Mouse (Mus musculus) R1 (cell line): Measurements from ENCODE around the gene Ilk.
A peak's percentile ranks its signal among the peaks of the same experiment; 100 is the strongest.
"Not testable (repeated sequence)": the region's sequence is repeated elsewhere in the genome, so short reads cannot be mapped to it uniquely, and the experiment has no call there.

Experiments used
- DNase-seq: peaks from one replicate; pipeline ENCODE4 v3.0.0-alpha.2; 2018; ENCODE audit warnings: low read depth, low spot score

Ilk gene

DNA sequence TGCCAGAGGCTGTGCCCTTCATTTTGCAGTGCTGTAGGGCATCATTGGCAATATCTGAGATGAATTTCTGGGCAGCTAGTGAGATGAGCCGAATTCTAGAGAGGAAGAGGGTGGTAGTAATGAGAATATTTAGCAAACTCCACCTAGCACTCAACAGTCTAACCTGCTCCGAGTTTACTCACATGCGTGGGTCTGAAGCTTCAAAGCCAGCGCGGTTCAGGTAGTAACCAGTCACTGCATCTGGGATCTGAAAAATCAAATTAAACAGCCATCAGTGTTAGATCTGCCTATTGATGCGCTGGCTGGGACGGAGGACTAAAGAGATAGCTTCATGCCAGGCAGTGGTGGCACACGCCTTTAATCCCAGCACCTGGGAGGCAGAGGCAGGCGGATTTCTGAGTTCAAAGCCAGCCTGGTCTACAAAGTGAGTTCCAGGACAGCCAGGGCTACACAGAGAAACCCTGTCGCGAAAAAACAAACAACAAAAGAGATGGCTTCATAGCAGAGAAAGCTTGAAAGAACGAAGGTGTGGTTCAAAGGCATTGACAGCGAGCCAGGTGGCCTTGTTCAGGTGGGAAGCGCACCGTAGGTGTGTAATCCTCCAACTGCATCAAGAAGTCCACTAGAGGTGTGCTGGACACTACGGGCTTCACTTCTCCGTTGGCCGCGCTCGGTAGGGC lies 7.0 kb downstream of the Ilk start:
- DNase-seq = not testable (repeated sequence)

DNA sequence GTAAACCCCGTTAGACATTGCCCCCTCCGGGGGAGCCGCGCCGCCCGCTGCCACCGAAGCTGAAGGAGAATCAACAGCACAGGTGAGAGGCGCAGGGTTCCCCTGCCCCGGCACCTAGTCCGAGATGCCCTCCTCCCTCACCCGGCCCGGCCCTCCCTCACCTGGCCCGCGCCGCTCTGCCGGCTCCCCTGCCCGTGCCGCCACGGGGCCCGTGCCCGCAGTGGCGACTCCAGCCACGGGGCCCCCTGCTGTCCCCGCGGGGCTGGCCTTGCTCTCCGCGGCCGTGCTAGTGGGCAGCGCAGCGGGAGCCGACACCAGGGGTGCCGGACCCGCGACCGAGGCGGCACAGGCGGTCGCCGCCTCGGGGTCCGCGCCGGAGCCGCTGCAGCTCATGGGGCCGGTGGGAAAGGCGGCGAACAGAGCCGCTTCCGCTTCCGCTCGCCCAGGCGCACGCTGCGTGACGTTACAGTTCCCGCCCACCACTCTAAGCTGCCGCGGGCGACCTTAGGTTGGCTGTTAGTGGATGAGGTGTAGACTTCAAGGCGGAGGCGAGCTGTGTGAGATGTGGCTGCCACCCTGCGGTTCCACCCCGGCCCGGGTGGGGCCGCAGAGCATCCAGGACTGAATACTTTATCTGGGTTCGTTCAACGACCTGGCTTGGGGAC lies 7.7 kb downstream of the Ilk start, which contains the start of gene Taf10:
Taf10 (minus strand) TSS at position 436 of the 665 bp plus-strand sequence.
- DNase-seq = peak; percentile 94

DNA sequence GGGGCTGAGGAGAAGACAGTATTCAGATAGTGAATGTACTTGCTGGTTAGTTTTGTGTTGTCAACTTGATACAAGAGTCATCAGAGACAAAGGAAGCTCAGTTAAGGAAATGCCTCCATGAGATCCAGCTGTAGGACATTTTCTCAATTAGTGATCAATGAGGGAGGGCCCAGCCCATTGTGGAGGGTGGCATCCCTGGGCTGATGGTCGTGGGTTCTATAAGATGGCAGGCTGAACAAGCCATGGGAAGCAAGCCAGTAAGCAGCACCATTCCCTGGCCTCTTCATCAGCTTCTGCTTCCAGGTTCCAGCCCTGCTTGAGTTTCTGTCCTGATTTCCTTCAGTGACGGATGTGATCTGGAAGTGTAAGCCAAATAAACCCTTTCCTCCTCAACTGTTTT lies 11.4 kb downstream of the Ilk start:
- DNase-seq = no peak

DNA sequence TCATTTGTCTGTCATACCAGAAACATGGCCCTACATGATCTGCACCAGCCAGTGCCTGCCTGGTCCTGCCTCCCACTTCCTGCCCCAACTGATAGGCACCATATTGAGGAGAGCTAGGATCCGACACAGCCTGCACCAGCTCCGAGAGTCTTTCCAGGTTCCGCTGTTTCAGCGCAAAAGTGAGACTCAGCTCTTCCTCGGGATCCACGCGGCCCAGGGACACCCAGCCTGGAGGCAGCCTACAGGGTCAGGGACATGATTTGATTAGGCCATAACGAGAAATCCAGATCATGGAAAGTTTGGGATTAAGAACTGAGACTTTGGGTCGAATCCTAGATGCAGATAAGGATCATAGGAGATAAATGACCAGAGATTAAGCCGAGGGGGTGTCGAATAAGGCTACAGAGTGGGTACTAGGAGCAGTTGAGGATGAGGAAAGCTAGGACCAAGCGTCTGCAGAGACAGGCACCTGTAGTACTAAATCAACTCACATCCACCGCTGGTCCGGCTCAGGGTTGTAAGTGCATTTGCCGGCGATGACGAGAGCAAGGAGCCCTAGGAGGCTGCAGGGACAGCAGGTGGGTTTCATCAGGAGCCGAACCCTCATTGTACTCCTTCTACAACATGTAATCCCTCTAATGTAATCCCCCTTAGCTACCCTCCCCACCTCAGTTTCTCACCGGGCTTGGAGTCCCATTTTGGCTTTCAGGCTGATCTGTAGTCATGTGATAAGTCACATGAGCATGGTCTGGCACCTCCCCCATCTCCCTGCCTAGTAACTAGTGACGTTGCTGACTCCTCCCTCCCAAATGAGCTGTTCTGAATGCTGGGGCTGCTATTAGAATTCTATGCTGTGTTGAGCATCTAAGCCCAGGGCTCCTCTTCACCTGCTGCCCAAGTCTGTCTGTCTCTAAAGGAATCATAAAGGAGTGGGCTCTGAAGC lies 15.4 kb downstream of the Ilk start, which contains the start of gene Tpp1:
Tpp1 (minus strand) TSS at position 745 of the 943 bp plus-strand sequence.
- DNase-seq = peak; percentile 94

GRCm38 (mm10) chr7:105752716-105753115 lies 16.3 kb downstream of the Ilk start:
- DNase-seq = no peak

DNA sequence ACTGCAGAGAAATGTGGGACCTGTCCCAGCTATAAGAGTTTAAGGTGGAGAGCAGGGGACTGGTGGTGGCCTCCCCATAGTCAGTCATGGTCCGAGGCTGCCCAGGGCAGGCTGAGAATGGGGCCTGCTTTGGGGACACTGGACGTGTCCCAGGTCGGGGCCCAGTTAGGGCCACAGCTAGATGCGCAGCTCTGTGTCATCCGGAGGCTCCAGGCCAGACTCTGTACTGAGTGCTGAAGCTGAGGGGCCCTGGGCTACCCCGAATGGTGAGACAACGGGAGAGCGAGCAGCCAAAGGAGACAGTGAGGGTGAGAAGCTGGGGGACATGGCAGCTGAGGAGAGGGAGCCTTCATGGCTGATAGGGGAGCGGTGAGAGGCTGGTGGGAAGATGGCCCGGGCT lies 16.9 kb downstream of the Ilk start:
- no peak for DNase-seq

DNA sequence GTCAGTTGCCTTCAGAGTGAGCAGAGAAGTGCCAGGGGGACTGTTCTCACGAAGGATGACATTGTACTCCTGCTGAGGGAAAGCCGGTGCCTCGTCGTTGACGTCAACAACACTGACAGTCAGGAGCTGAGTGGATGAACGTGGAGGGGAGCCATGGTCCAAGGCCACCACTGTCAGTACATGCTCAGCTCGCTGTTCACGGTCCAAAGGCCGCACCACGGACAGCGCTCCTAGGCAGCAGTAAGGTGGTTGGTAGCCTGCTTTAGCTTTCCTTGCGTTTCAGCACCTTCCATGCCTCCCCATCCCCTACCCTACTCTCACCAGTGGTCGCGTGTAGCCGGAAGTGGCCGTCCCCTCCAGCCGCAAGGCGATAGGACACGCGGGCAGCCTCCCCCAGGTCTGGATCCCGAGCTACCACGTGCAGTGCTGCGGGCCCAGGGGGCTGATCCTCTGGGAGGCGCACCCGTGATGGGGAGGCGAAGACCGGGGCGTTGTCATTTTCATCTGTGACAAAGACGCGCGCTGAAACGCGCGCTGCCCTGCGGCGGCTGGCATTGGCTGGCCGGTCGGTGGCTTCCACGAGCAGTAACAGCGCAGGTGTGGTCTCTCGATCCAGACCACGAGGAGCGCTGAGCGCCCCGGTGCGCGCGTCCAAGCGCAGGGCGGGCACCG lies 25.6 kb downstream of the Ilk start:
- DNase-seq = peak; percentile 63

DNA sequence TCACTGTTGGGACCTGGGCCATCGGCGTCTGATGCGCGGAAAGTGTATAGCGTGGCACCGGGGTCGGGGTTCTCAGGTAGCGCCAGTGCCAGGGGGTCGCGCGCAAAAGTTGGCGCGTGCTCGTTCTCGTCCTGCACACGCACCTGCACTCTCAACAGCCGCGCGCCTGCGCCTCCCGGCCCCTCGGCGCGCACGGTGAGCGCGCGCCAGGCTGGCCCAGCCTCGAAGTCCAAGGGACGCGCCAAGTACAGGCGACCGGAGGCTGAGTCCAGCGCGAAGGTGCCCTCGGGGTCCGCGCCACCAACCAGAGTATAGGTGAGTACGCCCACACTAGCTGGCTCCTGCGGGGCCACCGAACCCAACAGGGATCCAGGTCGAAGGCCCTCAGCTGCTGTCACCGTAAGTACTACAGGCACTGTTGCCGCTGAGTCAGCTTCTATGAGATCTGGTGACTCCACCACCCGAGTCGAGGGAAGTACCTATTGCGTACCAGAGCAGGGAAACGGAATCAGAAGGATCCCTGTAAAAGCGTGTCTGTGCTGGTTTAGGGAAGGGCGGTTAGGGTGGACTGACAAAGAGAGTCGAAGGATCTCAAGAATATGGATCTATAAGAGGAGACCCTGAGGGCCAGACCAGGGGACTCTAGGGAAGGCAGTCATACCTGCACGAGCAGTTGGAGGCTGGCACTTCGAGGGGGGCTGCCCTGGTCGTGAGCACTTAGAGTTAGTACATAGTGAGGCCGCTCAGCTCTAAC lies 26.3 kb downstream of the Ilk start:
- peak; percentile 28 for DNase-seq

DNA sequence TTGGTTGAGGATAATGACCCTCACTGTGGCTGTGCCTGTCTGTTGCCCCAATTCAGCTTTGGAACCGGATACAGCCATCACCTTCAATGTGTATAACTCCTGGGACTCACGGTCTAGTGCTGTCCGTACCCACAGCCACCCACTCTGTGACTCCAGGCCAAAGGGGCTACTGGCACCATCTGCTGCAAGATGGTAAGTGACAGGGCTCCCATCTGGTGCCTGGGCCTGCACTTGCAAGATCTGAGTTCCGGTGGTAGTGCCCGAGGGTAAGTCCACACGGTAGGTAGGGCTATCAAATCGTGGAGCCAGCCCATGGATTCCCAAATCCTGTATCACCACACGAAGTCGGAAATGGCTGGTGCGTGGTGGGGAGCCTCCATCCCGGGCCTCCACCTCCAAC lies 27.9 kb downstream of the Ilk start:
- DNase-seq = no peak

- no peak for DNase-seq
These were observed 31.4 kb downstream of the Ilk start for GRCm38 (mm10) chr7:105767729-105768165.

DNA sequence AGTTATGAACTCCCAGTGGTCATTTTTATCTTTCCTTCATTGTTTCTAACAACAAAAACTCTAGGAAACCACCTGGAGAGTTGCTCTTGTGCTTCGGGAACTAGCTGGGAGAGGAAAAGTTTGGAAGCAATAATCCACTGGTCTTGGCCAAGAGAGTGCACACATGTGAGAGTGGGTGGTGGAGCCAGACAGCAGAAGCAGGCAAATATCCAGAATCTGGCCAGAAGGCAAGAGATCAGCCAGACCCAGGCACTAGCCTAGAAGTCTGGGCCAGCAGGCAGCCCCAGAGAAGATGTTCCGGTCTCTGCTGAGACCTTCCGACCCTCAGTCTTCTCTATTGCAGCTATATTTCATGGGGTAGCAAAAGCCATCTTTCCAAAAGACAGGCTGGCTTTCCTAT lies 33.6 kb downstream of the Ilk start:
- no peak for DNase-seq

- no peak for DNase-seq
These were observed 35.9 kb downstream of the Ilk start for GRCm38 (mm10) chr7:105772331-105772730.

DNA sequence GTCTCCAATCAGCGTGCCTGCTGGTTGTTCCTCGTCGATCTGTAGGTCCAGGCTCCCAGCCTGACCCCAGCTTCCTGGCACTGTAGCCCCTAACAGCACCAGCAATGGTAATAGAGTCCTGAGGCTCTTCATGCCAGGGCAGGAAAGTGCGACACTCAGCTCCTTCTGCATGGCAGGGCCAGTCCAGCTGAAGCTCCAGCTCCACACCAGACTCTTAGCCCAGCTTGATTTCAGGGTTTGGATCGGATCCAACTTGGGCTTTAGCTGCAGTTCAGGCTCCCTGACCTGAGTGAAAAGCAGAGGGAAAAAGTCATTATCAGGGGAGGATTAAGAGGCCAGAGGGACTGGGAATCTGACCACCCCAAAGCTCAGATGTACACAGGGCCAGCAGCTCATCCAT lies 36.6 kb downstream of the Ilk start:
- DNase-seq = no peak

DNA sequence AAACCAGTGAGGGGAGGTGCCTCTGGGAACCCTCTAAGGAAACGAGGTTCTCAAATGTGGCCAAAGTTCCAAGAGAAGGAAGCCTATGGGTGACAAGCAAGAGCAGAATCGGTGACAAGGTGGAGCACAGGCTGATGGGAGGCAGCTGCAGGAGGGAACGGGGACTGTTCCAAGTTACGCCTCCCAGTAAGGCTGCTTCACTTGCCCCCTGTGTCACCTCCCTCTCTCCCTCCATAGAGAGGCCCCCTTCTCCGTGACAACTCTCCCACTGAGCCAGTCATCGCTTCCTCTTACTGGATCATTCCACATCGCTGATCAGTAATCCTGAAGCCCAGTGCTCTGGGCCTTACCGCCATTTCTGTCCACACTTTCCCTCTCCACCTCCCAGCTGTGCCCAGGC lies 38.3 kb downstream of the Ilk start:
- no peak for DNase-seq

DNA sequence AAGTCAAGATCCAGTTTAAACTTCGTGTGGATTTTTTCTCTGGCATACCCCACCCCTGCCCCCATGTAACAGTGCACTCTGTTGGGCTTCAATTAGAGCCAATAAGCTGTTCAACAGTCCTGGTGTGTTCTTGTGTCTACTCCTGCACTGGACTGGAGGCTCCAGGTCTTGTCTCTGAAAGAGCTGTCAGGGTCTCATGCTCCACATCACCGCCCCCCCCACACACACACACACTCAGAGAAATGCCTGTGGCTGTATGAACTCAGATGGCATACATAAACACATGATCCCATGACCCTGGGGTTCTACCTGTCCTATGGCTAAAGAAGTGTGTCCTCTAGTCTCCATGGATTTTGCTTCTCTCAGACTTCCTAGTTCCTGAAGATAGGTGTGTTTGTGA lies 39.6 kb downstream of the Ilk start:
- DNase-seq = no peak

DNA sequence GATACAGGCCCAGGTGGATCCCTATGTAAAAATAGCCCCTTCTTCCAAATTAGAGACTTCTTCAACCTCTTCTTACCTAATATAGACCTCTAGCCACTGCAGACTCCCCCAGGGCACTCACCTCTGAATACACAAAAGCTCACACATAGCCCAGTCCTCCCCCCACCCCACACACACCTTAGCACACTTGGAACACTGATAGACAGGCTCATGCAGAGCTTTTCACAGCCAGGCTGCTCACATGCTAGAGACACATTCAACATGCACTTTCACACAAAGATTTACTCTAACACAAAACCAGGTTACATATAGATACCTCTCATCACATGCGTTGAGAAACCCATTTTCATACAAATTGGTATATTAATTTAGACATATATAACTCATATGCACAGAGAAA lies 40.9 kb downstream of the Ilk start:
- DNase-seq = no peak

DNA sequence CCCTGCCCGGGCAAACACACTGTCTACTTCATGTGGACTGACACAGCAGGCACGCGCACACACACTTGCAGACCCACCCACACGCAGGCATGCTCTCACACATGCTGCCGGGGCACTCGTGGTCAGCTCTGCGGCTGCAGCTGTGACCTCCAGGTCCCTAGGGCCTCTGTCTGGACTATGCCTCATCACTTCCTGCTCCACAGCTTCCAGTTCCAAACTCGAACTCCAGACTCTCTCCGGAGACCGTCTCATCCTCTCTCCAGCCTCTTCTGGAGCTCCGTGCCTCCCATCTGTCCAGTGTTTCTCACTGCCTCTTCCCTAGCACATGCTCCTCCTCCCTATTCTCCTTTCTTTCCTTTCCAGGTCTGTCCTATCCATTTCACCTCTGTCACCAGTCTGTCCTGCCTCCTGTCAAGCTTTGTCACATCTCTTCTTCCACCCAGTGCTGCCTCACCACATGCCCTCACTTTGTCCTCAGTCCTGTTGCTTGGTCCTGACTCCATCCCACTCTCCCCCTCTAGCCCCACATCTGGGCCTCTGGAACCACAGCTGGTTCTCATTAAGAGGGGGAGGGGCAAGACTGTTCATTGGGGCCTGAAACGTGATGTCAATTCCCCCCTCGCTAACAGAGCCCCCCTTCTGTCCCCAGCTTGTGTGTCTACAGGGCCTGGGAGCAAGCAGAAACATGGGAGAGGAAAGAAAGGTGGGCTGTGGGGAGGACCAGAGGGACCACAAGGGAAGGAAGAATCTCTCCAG lies 41.6 kb downstream of the Ilk start:
- DNase-seq = no peak

DNA sequence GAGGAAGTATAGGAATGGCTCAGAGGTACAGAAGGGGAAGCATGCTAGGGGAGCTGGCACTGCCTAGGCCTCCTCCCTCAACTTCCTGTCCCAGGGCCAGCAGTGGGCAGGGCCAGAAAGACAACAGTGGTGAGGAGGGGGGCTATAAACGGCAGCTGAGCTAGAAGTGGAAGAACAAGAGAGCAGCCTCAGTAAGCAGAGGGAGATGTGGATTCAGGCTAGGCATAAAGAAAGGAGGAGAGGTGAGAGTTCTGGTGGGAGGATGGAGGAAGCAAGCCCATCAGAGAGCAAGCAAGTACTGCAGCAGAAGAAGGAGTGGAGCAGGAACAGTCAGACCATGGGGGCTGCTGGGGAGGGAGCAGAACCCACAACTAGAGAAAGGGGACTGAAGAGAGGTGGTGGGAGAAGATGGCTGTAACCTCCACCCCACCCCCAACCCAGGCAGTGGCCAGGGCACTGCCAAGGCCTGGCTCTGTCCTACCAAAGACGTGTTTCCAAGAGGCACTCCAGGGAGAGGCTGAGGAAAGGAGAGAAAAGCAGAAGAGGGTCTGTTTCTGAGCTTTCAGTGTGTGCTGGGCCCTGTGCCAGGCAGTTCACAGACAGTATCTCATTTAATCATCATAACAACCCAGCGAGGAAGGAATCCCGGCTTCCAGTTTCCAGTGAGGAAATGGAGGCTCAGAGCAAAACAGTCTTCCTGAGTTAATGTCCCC lies 42.3 kb downstream of the Ilk start:
- DNase-seq = no peak

DNA sequence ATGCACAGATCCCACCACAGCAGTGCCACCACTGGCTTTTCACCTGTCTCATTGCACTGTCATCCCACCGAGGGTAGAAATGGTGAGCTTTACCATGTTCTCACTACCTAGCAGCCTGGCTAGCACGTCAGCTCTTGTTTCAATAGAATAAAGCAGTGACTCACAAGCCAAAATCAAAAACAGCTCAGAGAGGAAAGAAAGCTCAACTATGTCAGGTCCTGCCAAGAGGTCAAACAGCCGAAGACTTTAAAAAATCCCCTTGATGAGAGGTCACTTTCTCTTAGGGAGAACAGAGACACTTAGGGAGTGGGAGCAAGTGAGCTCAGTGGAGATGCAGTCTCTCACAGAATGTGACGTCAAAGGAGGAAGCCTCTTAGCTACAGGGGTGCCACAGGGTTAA lies 47.5 kb downstream of the Ilk start:
- no peak for DNase-seq

DNA sequence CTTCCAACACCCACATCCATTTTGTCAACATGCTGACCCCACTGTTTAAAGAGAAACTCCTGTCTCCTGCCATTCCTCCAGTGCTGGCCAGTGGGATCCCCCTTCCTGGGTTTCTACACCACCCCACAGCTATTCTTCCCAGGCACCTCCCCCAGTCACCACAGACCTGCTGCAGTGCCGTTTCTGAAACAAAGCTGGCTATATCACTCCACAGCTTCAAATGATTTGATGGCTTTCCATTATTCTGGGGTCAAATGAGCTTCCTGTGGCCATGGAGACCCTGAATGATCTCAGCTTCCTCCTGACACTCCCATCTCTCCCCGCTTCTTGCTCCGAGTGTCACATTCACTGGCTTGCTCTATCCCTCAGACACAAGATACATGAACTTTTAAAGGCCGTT lies 48.2 kb downstream of the Ilk start:
- no peak for DNase-seq
